ENCODE assay signal across 1 mouse cellular context in the genomic region with DNA sequence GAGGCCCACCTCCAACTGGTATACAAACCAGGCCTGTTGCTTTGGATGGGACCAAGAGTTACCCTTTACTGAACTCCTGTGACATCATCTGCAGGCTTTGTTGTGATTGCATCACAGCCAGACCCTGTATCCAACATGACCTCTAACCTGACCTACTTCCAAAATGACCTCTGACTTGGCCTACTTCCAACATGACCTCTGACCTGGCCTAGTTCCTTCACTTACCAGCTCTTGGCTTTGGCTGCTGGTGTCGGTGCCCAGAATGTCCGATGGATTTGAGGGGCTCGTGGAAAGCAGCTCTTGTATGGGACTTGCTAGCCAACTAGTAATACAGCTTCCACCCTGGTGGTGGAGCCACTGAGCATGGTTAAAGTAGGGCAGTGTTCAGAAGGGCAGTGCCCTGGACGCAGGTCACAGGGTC.
TF ChIP-seq lines count a peak whose summit lies in the region.

No protein-coding gene starts in this region.

TF ChIP-seq in MEL, 35 proteins besides CTCF, POLR2A, EP300 and RAD21 (continued from another document):
- TF ChIP-seq BHLHE40 (IDR thresholded peaks at IDR 0.05; ENCODE audit: borderline replicate concordance, low read depth, low read length) (no peak), ELF1 (IDR thresholded peaks at IDR 0.05; ENCODE audit: low read depth, low read length) (no peak), ZC3H11A (IDR thresholded peaks at IDR 0.05; ENCODE audit: low read depth, low read length) (no peak)
